Mouse (Mus musculus) hindbrain, postnatal 0 days (tissue): ENCODE measurements around the gene Tmem186. TPM values are rescaled to one million over a fixed set of nuclear protein-coding genes. Genes with fewer than 3 reads are reported as not detected.

Experiments
- ATAC-seq: fragments of 200-750 bp; cut with Nextera tagmentation; 2 replicates; pipeline ENCODE4 v1.8.0; 2017; ENCODE audit warnings: mild to moderate bottlenecking, moderate TSS enrichment, moderate library complexity
- DNase-seq: peaks from one replicate; pipeline ENCODE4 v3.0.0-alpha.2; 2015; ENCODE audit warnings: low spot score
- H3K27ac ChIP-seq: fragments of 300-500 bp; sonication (generic); 2 replicates; pipeline ENCODE4 v1.5.1; 2014; ENCODE audit warnings: mild to moderate bottlenecking
- H3K27me3 ChIP-seq: fragments of 300-500 bp; sonication (generic); 2 replicates; pipeline ENCODE4 v1.6.1; 2014; ENCODE audit warnings: low read length, mixed read lengths; ENCODE audit not compliant: insufficient read depth
- H3K36me3 ChIP-seq: fragments of 300-500 bp; sonication (generic); 2 replicates; pipeline ENCODE4 v1.6.1; 2014; ENCODE audit warnings: low read length, mixed read lengths; ENCODE audit not compliant: insufficient read depth
- H3K4me1 ChIP-seq: fragments of 300-500 bp; sonication (generic); 2 replicates; pipeline ENCODE4 v1.6.1; 2014; ENCODE audit warnings: antibody characterized with exemption, low read length, mixed read lengths; ENCODE audit not compliant: insufficient read depth
- H3K4me2 ChIP-seq: fragments of 300-500 bp; sonication (generic); 2 replicates; pipeline ENCODE4 v1.6.1; 2014; ENCODE audit warnings: low read depth, mild to moderate bottlenecking, low read length, moderate library complexity, mixed read lengths
- H3K4me3 ChIP-seq: fragments of 300-500 bp; sonication (generic); 2 replicates; pipeline ENCODE4 v1.5.1; 2014; ENCODE audit warnings: low read length
- H3K9ac ChIP-seq: fragments of 300-500 bp; sonication (generic); replicated peaks from 2 replicates; pipeline ENCODE4 v1.6.1; 2014; ENCODE audit warnings: mild to moderate bottlenecking, low read length, moderate library complexity, mixed read lengths
- H3K9me3 ChIP-seq: fragments of 300-500 bp; sonication (generic); 2 replicates; pipeline ENCODE4 v1.6.1; 2016; ENCODE audit warnings: low read length, mixed read lengths
- CTCF ChIP-seq: IDR thresholded peaks from 2 replicates; pipeline ENCODE4 v1.5.1; 2016; ENCODE audit warnings: antibody characterized with exemption, control low read depth, low read depth
- WGBS: fragments of 180-500 bp; shearing (Covaris S2); extraction: QIAGEN DNeasy Blood & Tissue Kit; methylation state at CpG from one replicate; pipeline ENCODE4 v1.1.7; 2014; 5-methylcytosine and 5-hydroxymethylcytosine counted together
- polyA plus RNA-seq: library from polyadenylated mRNA; unstranded; fragments of >200 nt; fragmentation: Nextera tagmentation; extraction: Ambion mirVana; gene quantifications from 2 replicates; pipeline ENCODE4 v1.2.1, GENCODE M21; 2015
- total RNA-seq: library from RNA; depleted of rRNA; stranded (reverse); fragments of >200 nt; gene quantifications from 2 replicates; pipeline ENCODE4 v1.2.3, GENCODE M21; 2014

Gene Tmem186
- total and polyA plus RNA-seq, 2 experiments from 2014 or later = 15.7 to 19.1 TPM

- Histone ChIP-seq H3K4me3 (no peak overlapping the region), H3K4me2 (no peak overlapping the region), H3K36me3 (no peaks in the 10 kb centered on the region), H3K27me3 (no peaks in the 10 kb centered on the region), H3K4me1 (peaks cover 26% of the 10 kb centered on the region; the same call in 1 of the 2 replicates), H3K9me3 (no peaks in the 10 kb centered on the region), H3K27ac (no peak overlapping the region), H3K9ac (no peak overlapping the region)
- DNase-seq (no peak), ATAC-seq (no peak)
- no peak for TF ChIP-seq CTCF
- WGBS = 71% methylated on average over 4 of the region's 4 CpGs
Observed at GRCm38 (mm10) chr16:8667814-8668213, 30.3 kb upstream of the Tmem186 start.

DNA sequence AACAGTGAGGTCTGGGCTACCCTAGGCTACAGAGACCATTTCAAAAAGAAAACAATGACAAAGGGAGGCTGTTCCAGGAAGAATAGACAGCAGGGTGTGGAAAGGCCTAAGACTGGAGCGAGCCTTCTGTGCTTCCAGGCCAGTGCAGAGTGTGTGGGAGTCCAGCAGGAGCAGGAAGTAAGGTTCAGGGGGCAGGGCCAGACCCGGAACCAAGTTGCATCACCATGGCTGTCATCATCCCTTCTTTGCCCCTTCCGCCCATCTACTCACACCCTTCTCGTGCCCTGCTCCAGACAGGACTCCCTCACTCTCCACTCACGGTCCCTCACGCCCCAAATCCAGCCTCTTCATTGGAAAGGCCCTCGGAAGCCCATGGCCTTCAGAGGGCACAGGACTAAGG, 29.7 kb upstream of the Tmem186 start:
- Histone ChIP-seq H3K4me2 (no peak overlapping the region), H3K4me1 (peaks cover 26% of the 10 kb centered on the region; the same call in 1 of the 2 replicates), H3K27me3 (no peaks in the 10 kb centered on the region), H3K9me3 (no peaks in the 10 kb centered on the region), H3K9ac (no peak overlapping the region), H3K36me3 (0 out of 2 replicates have a peak, but pooled peaks cover 3% of the 10 kb centered on the region), H3K4me3 (no peak overlapping the region), H3K27ac (no peak overlapping the region)
- DNase-seq = no peak
- TF ChIP-seq CTCF = no peak
- WGBS = 81% methylated on average over 7 of the region's 7 CpGs
- no peak for ATAC-seq

GRCm38 (mm10) chr16:8666452-8666851, 28.9 kb upstream of the Tmem186 start:
- Histone ChIP-seq H3K4me3 (no peak overlapping the region), H3K27me3 (no peaks in the 10 kb centered on the region), H3K9ac (no peak overlapping the region), H3K27ac (0 out of 2 replicates have a peak overlapping the region, but pooled peaks have one; percentile 20), H3K9me3 (no peaks in the 10 kb centered on the region), H3K4me1 (peaks cover 26% of the 10 kb centered on the region; the same call in 1 of the 2 replicates), H3K36me3 (peaks cover 10% of the 10 kb centered on the region; the same call in 1 of the 2 replicates), H3K4me2 (no peak overlapping the region)
- no peak for TF ChIP-seq CTCF
- WGBS = 56% methylated on average over 2 of the region's 2 CpGs
- DNase-seq (no peak), ATAC-seq (no peak)

GRCm38 (mm10) chr16:8665367-8665766, 27.9 kb upstream of the Tmem186 start:
- Histone ChIP-seq H3K27me3 (no peaks in the 10 kb centered on the region), H3K36me3 (peaks cover 13% of the 10 kb centered on the region; the same call in 1 of the 2 replicates), H3K4me1 (peaks cover 20% of the 10 kb centered on the region; the same call in 1 of the 2 replicates), H3K9ac (no peak overlapping the region), H3K4me3 (no peak overlapping the region), H3K9me3 (no peaks in the 10 kb centered on the region), H3K27ac (no peak overlapping the region), H3K4me2 (no peak overlapping the region)
- ATAC-seq = no peak
- TF ChIP-seq CTCF = no peak
- WGBS = 85% methylated on average over 5 of the region's 5 CpGs
- DNase-seq = no peak

GRCm38 (mm10) chr16:8663606-8664539, 26.4 kb upstream of the Tmem186 start:
- no peak for TF ChIP-seq CTCF
- ATAC-seq = peak; percentile 44; the same call in 1 of the 2 replicates
- H3K4me2 ChIP-seq = no peak overlapping the region
- WGBS = 73% methylated on average over 24 of the region's 24 CpGs
- peak overlapping the region; percentile 65 for H3K27ac ChIP-seq
- no peaks in the 10 kb centered on the region for H3K9me3 ChIP-seq
- H3K9ac ChIP-seq = no peak overlapping the region
- H3K27me3 ChIP-seq = no peaks in the 10 kb centered on the region
- H3K4me1 ChIP-seq = peaks cover 11% of the 10 kb centered on the region; the same call in 1 of the 2 replicates
- no peak overlapping the region for H3K4me3 ChIP-seq
- DNase-seq = peak; percentile 52
- H3K36me3 ChIP-seq = peaks cover 23% of the 10 kb centered on the region

GRCm38 (mm10) chr16:8663022-8663421, 25.5 kb upstream of the Tmem186 start:
- Histone ChIP-seq H3K27ac (peak overlapping the region; percentile 65), H3K36me3 (peaks cover 23% of the 10 kb centered on the region), H3K4me3 (no peak overlapping the region), H3K4me1 (peaks cover 5% of the 10 kb centered on the region; the same call in 1 of the 2 replicates), H3K9ac (no peak overlapping the region), H3K9me3 (no peaks in the 10 kb centered on the region), H3K4me2 (no peak overlapping the region), H3K27me3 (no peaks in the 10 kb centered on the region)
- DNase-seq (no peak), ATAC-seq (no peak)
- WGBS = 69% methylated on average over 2 of the region's 2 CpGs
- no peak for TF ChIP-seq CTCF

- H3K9ac ChIP-seq = no peak overlapping the region
- no peak overlapping the region for H3K4me2 ChIP-seq
- H3K9me3 ChIP-seq = no peaks in the 10 kb centered on the region
- no peak for ATAC-seq
- no peaks in the 10 kb centered on the region for H3K27me3 ChIP-seq
- H3K4me1 ChIP-seq = no peaks in the 10 kb centered on the region
- 84% methylated on average over 4 of the region's 4 CpGs for WGBS
- H3K27ac ChIP-seq = no peak overlapping the region
- no peak overlapping the region for H3K4me3 ChIP-seq
- TF ChIP-seq CTCF = no peak
- no peak for DNase-seq
- H3K36me3 ChIP-seq = peaks cover 42% of the 10 kb centered on the region
Observed at GRCm38 (mm10) chr16:8658764-8659163, 21.3 kb upstream of the Tmem186 start.
